Mouse (Mus musculus): ENCODE data around the gene Cemip.

The Cemip gene

GRCm38 (mm10) chr7:84090793-84091192, 4.5 kb upstream of the Cemip start:
- no peak for DNase-seq

DNA sequence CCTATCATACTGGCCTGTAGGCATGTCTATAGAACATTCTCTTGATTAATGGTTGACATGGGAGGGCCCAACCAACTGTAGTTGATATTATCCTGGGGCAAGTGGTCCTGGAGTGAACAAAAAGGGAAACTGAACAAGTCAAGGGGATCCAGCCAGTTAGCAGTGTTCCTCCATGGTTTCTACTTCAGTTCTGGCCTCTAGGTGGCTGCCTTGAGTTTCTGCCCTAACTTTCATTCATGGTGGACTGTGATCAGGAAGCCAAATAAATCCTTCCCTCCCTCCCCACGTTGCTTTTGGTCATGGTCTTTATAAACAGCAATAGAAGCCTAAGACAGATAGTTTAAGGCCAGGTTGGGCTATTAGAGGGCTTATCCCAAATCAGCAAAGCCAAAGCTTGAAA, 3.5 kb upstream of the Cemip start:
- DNase-seq, result no peak

DNA sequence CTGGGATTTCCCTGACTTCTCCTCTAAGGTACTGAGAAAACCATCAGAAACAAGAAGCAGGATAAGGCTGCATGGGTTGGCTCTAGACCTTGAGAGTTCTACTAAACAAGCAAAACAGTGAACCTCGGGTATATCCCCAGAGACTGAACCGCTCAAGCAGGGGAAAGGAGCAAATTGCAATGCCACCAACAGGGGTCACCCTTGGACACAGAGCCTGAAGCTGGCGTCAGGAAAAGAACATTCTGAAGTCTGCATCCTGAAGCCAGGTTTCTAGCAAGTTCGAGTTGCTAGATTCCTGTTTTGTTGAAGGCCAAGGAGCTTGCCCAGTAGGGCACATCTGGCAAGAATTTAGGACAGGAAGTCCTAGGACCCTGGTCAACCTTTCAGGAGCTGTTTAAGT, 2.7 kb upstream of the Cemip start:
- DNase-seq, result peak; percentile 34

GRCm38 (mm10) chr7:84088191-84088590, 1.9 kb upstream of the Cemip start:
- no peak for DNase-seq

GRCm38 (mm10) chr7:84085049-84085945, 1.0 kb downstream of the Cemip start:
- DNase-seq, result no peak

GRCm38 (mm10) chr7:84077257-84078013, 8.9 kb downstream of the Cemip start:
- DNase-seq, result no peak

DNA sequence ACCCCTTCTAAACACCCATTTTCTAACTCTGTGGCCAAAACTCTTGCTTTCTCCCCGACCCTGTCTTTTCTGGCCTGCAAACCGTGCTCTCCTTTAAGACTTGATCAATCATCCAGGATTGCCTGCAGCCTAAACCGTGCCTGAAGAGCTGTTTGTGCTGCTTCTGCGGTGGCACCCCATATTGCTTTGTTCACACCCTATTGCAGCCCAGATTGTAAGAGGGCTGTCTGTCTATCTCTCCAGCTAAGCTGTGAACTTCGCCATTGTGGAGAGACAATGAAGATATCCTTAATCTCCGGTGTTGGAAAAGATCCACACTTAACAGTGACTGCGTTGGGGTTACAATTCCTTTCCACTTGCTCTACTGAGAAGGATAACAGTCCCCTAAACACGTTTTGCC, 12.0 kb downstream of the Cemip start:
- peak; percentile 20 for DNase-seq

- no peak for DNase-seq
Observed at GRCm38 (mm10) chr7:84073856-84074255, 12.4 kb downstream of the Cemip start.

- DNase-seq, result no peak
Observed at GRCm38 (mm10) chr7:84068931-84069330, 17.4 kb downstream of the Cemip start.

DNA sequence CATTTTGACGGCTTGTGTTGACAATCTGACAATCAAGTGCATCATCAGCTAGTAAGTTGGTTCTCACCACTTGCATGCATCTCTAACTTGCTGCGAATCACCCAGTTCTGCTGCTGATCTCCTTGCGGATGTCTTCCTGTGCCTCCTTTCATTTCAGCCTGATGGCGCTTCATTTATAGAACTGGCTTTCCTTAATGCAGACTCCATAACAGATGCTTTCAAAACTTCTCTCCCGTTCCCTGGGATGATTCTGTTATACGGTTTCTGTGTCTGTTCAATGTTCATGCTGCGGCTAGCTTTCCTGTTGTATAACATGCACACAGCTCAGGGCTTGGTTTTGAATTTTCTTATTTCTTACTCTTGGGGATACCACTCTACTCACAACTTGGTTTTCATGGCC, 26.5 kb downstream of the Cemip start:
- peak; percentile 17 for DNase-seq

DNA sequence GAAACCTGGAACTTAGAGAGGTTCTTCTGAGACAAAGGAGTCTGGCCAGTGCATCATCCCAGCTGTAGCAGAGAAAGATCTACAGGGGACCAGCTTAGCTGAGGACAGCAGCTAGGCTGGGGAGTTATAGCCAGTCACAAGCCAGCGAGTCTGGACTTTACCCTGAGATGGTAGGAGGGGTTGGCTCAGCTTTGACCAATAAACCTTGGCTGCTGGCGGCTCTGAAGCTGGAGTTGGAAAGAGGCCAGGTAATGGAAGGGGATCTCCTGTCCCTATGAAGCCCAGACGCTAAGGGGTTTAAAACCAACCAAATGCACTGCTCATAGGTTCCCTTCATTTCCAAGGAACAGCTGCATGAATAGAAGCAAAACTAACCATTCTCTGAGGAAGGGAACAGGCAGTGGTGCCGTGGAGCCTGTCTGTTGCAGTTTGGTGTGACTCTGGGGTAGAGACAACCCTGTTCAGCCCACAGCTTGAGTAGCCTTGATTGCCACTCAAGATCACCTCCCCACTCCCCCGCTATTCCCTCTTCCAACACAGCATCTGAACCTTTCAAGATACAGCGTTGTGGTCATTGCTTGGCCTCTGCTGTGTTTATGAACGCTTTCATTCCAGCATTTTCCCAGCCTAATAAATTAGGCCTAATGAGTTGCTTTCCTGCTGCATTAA, 30.2 kb downstream of the Cemip start:
- DNase-seq, result no peak

- no peak for DNase-seq
Observed at GRCm38 (mm10) chr7:84053856-84054255, 32.4 kb downstream of the Cemip start.

GRCm38 (mm10) chr7:84051423-84051822, 34.9 kb downstream of the Cemip start:
- DNase-seq, result no peak

DNA sequence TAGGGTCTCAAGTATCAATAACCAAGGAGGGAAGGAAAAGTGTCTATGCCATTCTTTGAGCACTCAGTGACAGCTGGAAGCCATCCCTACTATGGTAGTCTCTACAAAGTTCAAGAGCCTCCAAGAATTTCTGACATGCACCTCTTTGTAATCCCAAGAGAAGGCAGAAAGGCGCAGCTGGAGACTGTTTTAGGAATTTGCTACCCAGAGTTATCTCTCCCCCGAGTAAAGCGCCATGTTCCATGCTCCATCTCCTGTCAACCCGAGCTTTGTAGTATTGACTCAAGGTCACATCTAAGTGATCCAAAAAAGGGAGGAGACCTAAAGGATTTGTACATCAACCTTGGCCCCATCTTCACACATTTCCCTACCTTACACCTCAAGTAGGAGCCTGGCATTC, 40.8 kb downstream of the Cemip start:
- no peak for DNase-seq

DNA sequence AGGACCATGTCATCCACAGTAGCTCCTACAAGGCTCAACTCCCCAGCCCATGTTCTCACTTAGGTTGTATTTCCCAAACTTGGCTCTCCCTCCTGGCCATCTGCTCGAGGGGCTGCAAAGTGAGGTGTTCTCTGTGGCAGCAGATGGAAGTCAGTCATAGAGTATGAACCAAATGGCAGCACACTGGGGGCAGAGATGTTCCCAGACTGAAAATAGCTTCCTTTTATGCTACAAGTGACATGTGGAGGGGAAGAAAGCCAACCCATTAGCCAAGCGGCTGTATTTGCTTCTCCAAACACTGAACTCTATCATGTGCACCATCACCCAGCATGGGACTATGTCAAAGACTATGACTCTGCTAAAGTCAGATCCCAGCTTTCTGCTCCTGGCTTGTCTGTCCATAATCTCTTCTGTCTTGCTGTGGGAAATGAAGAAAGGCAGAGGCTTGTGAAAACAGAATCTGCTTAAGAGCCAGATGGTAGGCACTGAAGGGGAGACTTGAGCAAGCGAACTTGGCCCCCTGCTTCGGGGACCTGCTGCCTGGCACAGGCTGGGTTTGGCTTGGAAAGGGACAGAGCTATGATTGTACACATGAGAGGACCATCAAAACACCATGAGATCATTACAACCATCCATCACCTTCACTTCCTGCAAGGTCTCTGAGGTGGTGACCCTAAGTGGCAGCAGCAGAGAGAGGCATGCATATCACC, 41.6 kb downstream of the Cemip start:
- DNase-seq, result peak; percentile 94

DNA sequence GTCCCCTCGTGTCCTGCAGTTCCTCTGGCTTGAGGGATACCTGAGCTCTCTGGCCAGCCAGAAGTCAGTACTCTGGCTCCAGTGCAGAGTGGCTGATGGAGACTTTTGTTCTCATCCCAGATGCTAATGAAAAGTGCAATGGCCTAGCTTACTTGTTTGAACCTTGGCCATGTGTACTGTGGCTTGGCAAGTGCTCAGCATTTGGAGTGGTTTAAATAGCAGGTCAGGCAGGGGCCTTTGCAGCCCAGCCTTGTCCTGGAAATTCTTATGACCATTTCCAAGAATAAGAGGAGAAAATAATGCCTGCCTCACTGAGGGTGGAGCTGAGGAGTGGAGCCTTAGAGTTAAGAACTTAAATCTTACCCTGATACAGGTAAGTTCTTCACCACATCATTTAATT, 43.6 kb downstream of the Cemip start:
- DNase-seq, result no peak

DNA sequence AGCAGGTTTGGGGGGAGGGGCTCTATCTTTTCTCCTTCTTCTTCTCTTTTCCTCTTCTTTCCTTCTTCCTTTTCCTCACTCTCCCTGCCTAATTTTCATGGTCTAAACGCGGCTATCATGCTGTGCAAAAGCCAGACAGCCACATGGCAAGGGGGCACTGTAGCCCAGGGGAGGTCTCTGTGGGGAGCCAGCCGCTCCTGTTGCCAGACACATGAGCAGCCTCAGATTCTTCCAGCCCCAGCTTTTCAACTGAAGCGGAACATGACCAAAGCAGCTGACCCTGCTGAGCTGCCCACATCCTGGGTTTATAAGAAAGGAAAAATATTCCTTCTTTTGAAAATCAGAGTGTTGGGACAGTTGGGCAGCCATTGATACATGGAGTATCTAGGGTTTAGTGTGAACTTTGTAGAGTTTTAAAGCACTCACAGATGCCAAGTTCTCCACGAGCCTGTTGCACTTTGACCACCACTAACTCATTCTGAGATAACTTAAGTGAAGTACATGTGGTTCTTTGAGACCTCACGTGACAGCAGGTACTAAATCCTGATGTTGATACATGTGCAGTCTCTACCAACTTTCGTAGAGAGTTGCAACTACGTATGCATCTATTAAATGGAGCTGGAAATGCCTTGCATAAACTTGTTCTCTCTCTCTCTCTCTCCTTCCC, 46.3 kb downstream of the Cemip start:
- DNase-seq, result no peak

DNA sequence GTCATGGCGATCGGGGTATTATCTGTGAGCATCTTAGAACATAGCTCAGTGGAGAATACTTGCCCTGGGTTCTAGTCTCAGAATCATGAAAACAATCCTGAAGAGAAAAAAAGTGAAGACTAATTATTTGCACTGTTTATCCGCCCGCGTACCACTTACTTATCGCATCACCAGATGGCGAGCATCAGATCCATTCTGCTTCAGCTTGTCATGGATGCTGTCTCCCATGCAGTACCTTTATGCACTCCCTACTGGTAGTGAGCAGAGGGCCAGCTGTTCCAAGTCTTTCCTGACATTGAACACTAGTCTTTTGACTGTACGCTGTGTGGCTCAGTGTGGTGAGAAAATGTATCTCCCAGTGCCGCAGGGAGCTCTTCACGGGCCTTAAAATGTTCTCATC, 47.7 kb downstream of the Cemip start:
- peak; percentile 82 for DNase-seq

DNA sequence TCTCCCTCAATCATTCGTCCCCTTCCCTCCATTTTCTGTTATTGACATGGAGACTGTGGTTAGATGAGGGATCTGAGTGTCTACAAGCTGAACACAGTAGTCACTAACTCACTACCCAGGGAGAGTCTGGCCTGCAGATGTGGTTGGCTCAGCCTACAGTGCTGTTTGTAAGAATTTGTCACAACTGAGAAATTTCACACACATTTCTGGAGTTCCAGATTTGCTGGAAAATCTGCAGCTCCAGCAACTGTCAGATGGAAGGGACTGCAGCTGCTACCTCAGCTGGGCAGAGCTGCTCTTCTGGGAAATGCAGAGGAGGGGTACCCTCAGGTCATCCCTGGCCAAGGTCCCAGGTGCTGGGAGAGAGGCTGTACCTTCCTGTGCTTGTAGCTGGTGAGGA, 53.5 kb downstream of the Cemip start:
- no peak for DNase-seq

GRCm38 (mm10) chr7:84029120-84029771, 57.1 kb downstream of the Cemip start:
- DNase-seq, result peak; percentile 21

DNA sequence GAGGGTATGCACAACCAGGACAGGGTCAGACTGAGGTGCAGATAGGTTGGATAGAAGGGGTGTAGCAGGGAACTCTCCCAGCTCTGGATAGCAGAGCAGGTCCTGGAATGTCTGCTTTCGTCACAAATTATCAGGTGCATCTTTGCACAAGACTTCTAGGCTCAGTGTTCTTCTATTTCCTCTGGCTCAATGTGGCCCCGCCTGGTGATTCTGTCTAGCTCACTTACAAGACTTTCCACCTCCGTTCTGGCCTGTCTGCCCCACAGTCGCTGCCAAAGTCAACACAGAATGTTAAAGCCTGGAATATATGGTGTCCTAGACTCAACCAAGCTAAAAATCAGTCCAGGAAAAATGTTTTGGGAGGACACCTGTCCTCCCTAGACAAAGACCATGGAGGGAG, 57.9 kb downstream of the Cemip start:
- DNase-seq, result no peak
